Mouse (Mus musculus): Measurements from ENCODE around the gene Lpin1.

GRCm38 (mm10) chr12:16562647-16563046, 48.1 kb downstream of the Lpin1 start:
- no peak for TF ChIP-seq CTCF (IDR thresholded peaks at IDR 0.05; ENCODE audit: low read depth)
- TF ChIP-seq EP300 (optimal IDR thresholded peaks at IDR 0.05): no peak
